In the genomic region with DNA sequence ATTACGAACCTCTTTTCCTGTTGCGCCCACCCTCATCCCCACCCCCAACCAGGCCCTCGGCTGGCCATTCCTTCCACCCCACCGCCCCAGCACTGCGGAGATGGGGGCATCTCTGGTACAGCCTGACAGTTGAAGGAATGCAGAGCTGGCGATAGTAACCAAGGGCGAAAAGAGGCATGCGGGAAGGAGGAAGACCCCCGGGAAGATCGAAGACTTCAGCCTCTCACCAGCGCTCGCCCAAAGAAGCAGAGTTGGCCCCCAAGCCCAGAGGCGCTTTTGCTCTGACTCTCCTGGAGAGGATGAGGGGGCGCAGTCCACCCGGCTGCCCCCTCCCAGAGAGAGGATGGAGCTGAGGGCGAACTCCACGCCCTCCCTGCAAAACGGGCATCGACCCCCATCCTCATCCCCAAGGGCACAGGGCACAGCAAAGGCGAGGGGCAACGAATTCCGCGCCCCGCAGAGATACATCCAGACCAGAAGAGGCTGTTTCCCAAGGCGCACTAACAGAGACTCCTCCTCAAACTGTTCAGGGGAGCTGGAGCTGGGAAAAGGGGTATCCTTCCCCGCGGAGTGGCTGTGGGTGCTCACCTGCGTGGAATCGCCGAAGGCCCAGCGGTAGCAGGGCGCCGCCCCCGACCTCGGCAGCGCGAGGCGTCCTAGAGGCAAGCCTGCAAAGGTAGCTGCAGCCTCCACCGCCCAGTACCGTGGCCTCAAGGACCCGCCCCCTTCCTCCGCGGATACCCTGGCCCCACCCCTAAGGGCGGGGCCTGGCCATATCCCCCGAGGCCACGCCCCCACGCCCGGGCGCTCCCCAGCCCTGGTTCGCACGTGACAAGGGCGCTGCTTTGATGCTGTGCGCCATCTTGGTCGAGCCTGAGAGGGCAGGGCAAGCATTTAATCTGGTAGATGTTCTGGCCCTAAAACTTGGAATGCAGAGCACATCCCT, we compare ENCODE assay signal across 8 mouse cellular contexts. TPM values are rescaled to one million over a fixed set of nuclear protein-coding genes. Genes with fewer than 3 reads are reported as not detected.
DNase-seq lines count a peak whose midpoint lies in the region; ATAC-seq and TF ChIP-seq lines count a peak whose summit lies in the region.

No protein-coding gene starts in this region.

- peak overlapping the region; percentile 53 for H3K9ac ChIP-seq in intestine, embryonic 15.5 days

- peak overlapping the region; percentile 55 for H3K4me3 ChIP-seq in cortical plate, adult 2 months (ENCODE audit: insufficient read depth, low read length)
- peak overlapping the region; percentile 52 for H3K4me3 ChIP-seq in intestine, embryonic 15.5 days (replicated peaks)

- DNase-seq in gastrocnemius, postnatal 4 days (ENCODE audit: low spot score in 2 of 2) = peak; percentile 69 to 80
- peak; percentile 83 to 94 for DNase-seq in left cerebral cortex, postnatal 10 days (ENCODE audit: extremely low spot score in 1 of 2, low spot score in 2 of 2)
- peak; percentile 77 for DNase-seq in right cerebral cortex, adult 2 months (ENCODE audit: low spot score in 2 of 2)
- DNase-seq in urinary bladder, adult 2 months (ENCODE audit: low spot score) = peak; percentile 61

- no peak for TF ChIP-seq CTCF in cortical plate, adult 2 months (IDR thresholded peaks at IDR 0.05; ENCODE audit: extremely low read depth, insufficient read depth, low read length)

- 1% methylated on average over 53 of the region's 54 CpGs for WGBS in intestine, embryonic 15.5 days

- H3K27me3 ChIP-seq in intestine, embryonic 15.5 days (replicated peaks) = no peaks in the 10 kb centered on the region

- H3K9me3 ChIP-seq in intestine, embryonic 15.5 days = no peaks in the 10 kb centered on the region

- peaks cover 13% of the 10 kb centered on the region; the same call in 1 of the 2 replicates for H3K36me3 ChIP-seq in intestine, embryonic 15.5 days

- intact Hi-C loops in left cerebral cortex, postnatal 10 days (cut with DNase I) = no loop called here

- peak overlapping the region; percentile 78 for H3K27ac ChIP-seq in cortical plate, adult 2 months (ENCODE audit: insufficient read depth, low read length)
- H3K27ac ChIP-seq in intestine, embryonic 15.5 days = no peak overlapping the region

- H3K4me2 ChIP-seq in intestine, embryonic 15.5 days (replicated peaks) = peak overlapping the region; percentile 94

- peak; percentile 67; the same call in 1 of the 2 replicates for TF ChIP-seq POLR2A in cortical plate, adult 2 months (IDR thresholded peaks at IDR 0.05; ENCODE audit: extremely low read depth, insufficient read depth, low read length)

- peak; percentile 66 for ATAC-seq in activated CD4-positive, CD25-positive, alpha-beta regulatory T cell, adult 4 months
- peak; percentile 97 for ATAC-seq in intestine, embryonic 15.5 days
- peak; percentile 99 for ATAC-seq in megakaryocyte progenitor cell, adult 5-6 weeks (replicated peaks; ENCODE audit: poor library complexity)

- H3K4me1 ChIP-seq in cortical plate, adult 2 months (ENCODE audit: control insufficient read depth, insufficient read depth, low read length) = peaks cover 5% of the 10 kb centered on the region
- peaks cover 15% of the 10 kb centered on the region; the same call in 1 of the 2 replicates for H3K4me1 ChIP-seq in intestine, embryonic 15.5 days (replicated peaks)

RNA-seq across cellular contexts. Expression of gene Ppfia4, which starts 11.6 kb away (rescaled TPM):
- polyA plus RNA-seq in activated CD4-positive, CD25-positive, alpha-beta regulatory T cell, adult 4 months (2017; shearing (Covaris generic)) = under 1 TPM in 1 of 2 experiments, not detected in 1; 0.15 TPM
- 52.6 and 59.5 TPM in 2 replicates for polyA plus RNA-seq in cortical plate, adult 2 months (2012; rRNA removed)
- 10 to 100 TPM; 25.5 to 26.2 TPM for total RNA-seq in gastrocnemius, postnatal 4 days (2021)
- polyA plus RNA-seq in intestine, embryonic 15.5 days (2015; fragmentation: Nextera tagmentation; extraction: Ambion mirVana) = 3.9 and 4.4 TPM in 2 replicates
- 10 to 100 TPM; 78.0 to 78.3 TPM for total RNA-seq in left cerebral cortex, postnatal 10 days (2021)
- 3.1 and 6.1 TPM in 2 replicates for total RNA-seq in megakaryocyte progenitor cell, adult 5-6 weeks (2015)
- 5.3 and 6.5 TPM in 2 replicates for total RNA-seq in megakaryocyte progenitor cell, adult 5-6 weeks (2017)
- 8.4 and 8.6 TPM in 2 replicates for polyA plus RNA-seq in urinary bladder, adult 2 months (2012; rRNA removed)

RNA-seq across cellular contexts. Expression of gene Tmem183a, which starts 17.5 kb away (rescaled TPM):
- polyA plus RNA-seq in activated CD4-positive, CD25-positive, alpha-beta regulatory T cell, adult 4 months (2017; shearing (Covaris generic)) = 10 to 100 TPM; 23.6 to 33.3 TPM
- polyA plus RNA-seq in cortical plate, adult 2 months (2012; rRNA removed) = 56.2 and 62.5 TPM in 2 replicates
- 10 to 100 TPM; 26.9 to 35.5 TPM for total RNA-seq in gastrocnemius, postnatal 4 days (2021)
- polyA plus RNA-seq in intestine, embryonic 15.5 days (2015; fragmentation: Nextera tagmentation; extraction: Ambion mirVana) = 87.1 and 88.9 TPM in 2 replicates
- total RNA-seq in left cerebral cortex, postnatal 10 days (2021) = 10 to 100 TPM; 86.5 to 96.6 TPM
- total RNA-seq in megakaryocyte progenitor cell, adult 5-6 weeks (2015) = 42.1 and 45.9 TPM in 2 replicates
- 43.3 and 71.6 TPM in 2 replicates for total RNA-seq in megakaryocyte progenitor cell, adult 5-6 weeks (2017)
- 55.4 and 57.5 TPM in 2 replicates for polyA plus RNA-seq in urinary bladder, adult 2 months (2012; rRNA removed)

RNA-seq across cellular contexts. Expression of gene 4933406M09Rik, which starts 41.5 kb away (rescaled TPM):
- not detected for polyA plus RNA-seq in activated CD4-positive, CD25-positive, alpha-beta regulatory T cell, adult 4 months (2017; shearing (Covaris generic))
- polyA plus RNA-seq in cortical plate, adult 2 months (2012; rRNA removed) = not detected in 2 replicates
- not detected for total RNA-seq in gastrocnemius, postnatal 4 days (2021)
- not detected in 2 replicates for polyA plus RNA-seq in intestine, embryonic 15.5 days (2015; fragmentation: Nextera tagmentation; extraction: Ambion mirVana)
- total RNA-seq in left cerebral cortex, postnatal 10 days (2021) = not detected
- total RNA-seq in megakaryocyte progenitor cell, adult 5-6 weeks (2015) = not detected in 2 replicates
- not detected in 2 replicates for total RNA-seq in megakaryocyte progenitor cell, adult 5-6 weeks (2017)
- not detected in 2 replicates for polyA plus RNA-seq in urinary bladder, adult 2 months (2012; rRNA removed)

RNA-seq across cellular contexts. Expression of gene Myog, which starts 54.5 kb away (rescaled TPM):
- not detected for polyA plus RNA-seq in activated CD4-positive, CD25-positive, alpha-beta regulatory T cell, adult 4 months (2017; shearing (Covaris generic))
- 0.08 and 0.13 TPM in 2 replicates for polyA plus RNA-seq in cortical plate, adult 2 months (2012; rRNA removed)
- total RNA-seq in gastrocnemius, postnatal 4 days (2021) = 100 to 1,000 TPM; 212 to 220 TPM
- polyA plus RNA-seq in intestine, embryonic 15.5 days (2015; fragmentation: Nextera tagmentation; extraction: Ambion mirVana) = 0.54 and 1.1 TPM in 2 replicates
- not detected for total RNA-seq in left cerebral cortex, postnatal 10 days (2021)
- total RNA-seq in megakaryocyte progenitor cell, adult 5-6 weeks (2015) = not detected in 2 replicates
- not detected in 2 replicates for total RNA-seq in megakaryocyte progenitor cell, adult 5-6 weeks (2017)
- not detected in 2 replicates for polyA plus RNA-seq in urinary bladder, adult 2 months (2012; rRNA removed)
